Mouse (Mus musculus) thymus, adult 2 months (tissue): Measurements from ENCODE around the gene Ccdc12.

Experiments
- CTCF ChIP-seq: fragments of 200-500 bp; IDR thresholded peaks from 2 replicates; pipeline ENCODE4 v1.5.1; 2012; ENCODE audit warnings: mild to moderate bottlenecking, control low read depth, low read length, moderate library complexity, borderline replicate concordance; ENCODE audit not compliant: control insufficient read depth, poor library complexity, insufficient read depth; ENCODE audit errors: extremely low read depth
- POLR2A ChIP-seq: fragments of 200-500 bp; IDR thresholded peaks from 2 replicates; pipeline ENCODE4 v1.6.1; 2012; ENCODE audit warnings: mild to moderate bottlenecking, low read length, control low read depth, moderate library complexity; ENCODE audit not compliant: control insufficient read depth, poor library complexity, insufficient read depth; ENCODE audit errors: extremely low read depth

- TF ChIP-seq POLR2A (no peak), CTCF (no peak; the same call in 1 of the 2 replicates)
Measured at GRCm38 (mm10) chr9:110651931-110652722, 4.2 kb upstream of the Ccdc12 start.
